Mouse (Mus musculus): ENCODE measurements around the gene Gm20518. TPM values are rescaled to one million over a fixed set of nuclear protein-coding genes. Genes with fewer than 3 reads are reported as not detected.

Gm20518 gene
- 1.3 and 1.9 TPM in 2 replicates for polyA plus RNA-seq (2012; rRNA removed; ENCODE audit: low replicate concordance)

GRCm38 (mm10) chr16:17891567-17891959 is at the start of gene Gm20518:
Gene Gm20518, minus strand, starts transcription at chr16:17891671.

GRCm38 (mm10) chr16:17928087-17928580 is 36.7 kb upstream of the Gm20518 start, which contains the start of gene Slc25a1:
Gene Slc25a1, minus strand, starts transcription at chr16:17928219.

GRCm38 (mm10) chr16:17914307-17915249 is 23.1 kb upstream of the Gm20518 start, which contains the start of gene Gsc2:
Gene Gsc2, minus strand, starts transcription at chr16:17915059.

GRCm38 (mm10) chr16:17911052-17911595 is 19.7 kb upstream of the Gm20518 start, which contains the start of gene Ess2:
Gene Ess2, minus strand, starts transcription at chr16:17911348.

GRCm38 (mm10) chr16:17898462-17898861 is 7.0 kb upstream of the Gm20518 start, which contains the start of the genes Dgcr2 and Tssk2:
Gene Dgcr2, minus strand, starts transcription at chr16:17898562.
Gene Tssk2, plus strand, starts transcription at chr16:17898637.

GRCm38 (mm10) chr16:17893923-17894322 is 2.5 kb upstream of the Gm20518 start, which contains the start of gene Tssk1:
Gene Tssk1, plus strand, starts transcription at chr16:17894223.

GRCm38 (mm10) chr16:17838051-17838450 is 53.4 kb downstream of the Gm20518 start, which contains the start of gene Car15:
Gene Car15, minus strand, starts transcription at chr16:17838364.

GRCm38 (mm10) chr16:17832821-17833220 is 58.6 kb downstream of the Gm20518 start, which contains the start of gene B830017H08Rik:
Gene B830017H08Rik, plus strand, starts transcription at chr16:17833121.

GRCm38 (mm10) chr16:17796971-17797811 is 94.3 kb downstream of the Gm20518 start, which contains the start of gene Scarf2:
Gene Scarf2, plus strand, starts transcription at chr16:17797282.

Other genes starting within 250 kb of the Gm20518 start
- 0.78 and 1.2 TPM in 2 replicates for gene Ccdc74a, start 245.2 kb downstream of the Gm20518 start, polyA plus RNA-seq (2012; rRNA removed; ENCODE audit: low replicate concordance)
- 107 and 152 TPM in 2 replicates for gene Med15, start 158.8 kb downstream of the Gm20518 start, polyA plus RNA-seq (2012; rRNA removed; ENCODE audit: low replicate concordance)
- gene Klhl22, start 132.1 kb downstream of the Gm20518 start, polyA plus RNA-seq (2012; rRNA removed; ENCODE audit: low replicate concordance): 66.6 and 67.6 TPM in 2 replicates
- 36.3 and 97.6 TPM in 2 replicates for gene Scarf2, start 94.4 kb downstream of the Gm20518 start, polyA plus RNA-seq (2012; rRNA removed; ENCODE audit: low replicate concordance)
- gene B830017H08Rik, start 58.5 kb downstream of the Gm20518 start, polyA plus RNA-seq (2012; rRNA removed; ENCODE audit: low replicate concordance): 0.12 TPM in 1 of 2 replicates, not detected in the other
- gene Car15, start 53.3 kb downstream of the Gm20518 start, polyA plus RNA-seq (2012; rRNA removed; ENCODE audit: low replicate concordance): 8.6 and 10.7 TPM in 2 replicates
- gene Tssk1, start 2.6 kb upstream of the Gm20518 start, polyA plus RNA-seq (2012; rRNA removed; ENCODE audit: low replicate concordance): 0.04 TPM in 2 replicates
- 134 and 177 TPM in 2 replicates for gene Dgcr2, start 6.9 kb upstream of the Gm20518 start, polyA plus RNA-seq (2012; rRNA removed; ENCODE audit: low replicate concordance)
- gene Tssk2, start 7.0 kb upstream of the Gm20518 start, polyA plus RNA-seq (2012; rRNA removed; ENCODE audit: low replicate concordance): not detected in 2 replicates
- gene Ess2, start 19.7 kb upstream of the Gm20518 start, polyA plus RNA-seq (2012; rRNA removed; ENCODE audit: low replicate concordance): 25.5 and 28.3 TPM in 2 replicates
- 0.10 TPM in 1 of 2 replicates, not detected in the other for gene Gsc2, start 23.4 kb upstream of the Gm20518 start, polyA plus RNA-seq (2012; rRNA removed; ENCODE audit: low replicate concordance)
- gene Slc25a1, start 36.5 kb upstream of the Gm20518 start, polyA plus RNA-seq (2012; rRNA removed; ENCODE audit: low replicate concordance): 1,302 and 1,655 TPM in 2 replicates
- gene Vpreb2, start 88.8 kb upstream of the Gm20518 start, polyA plus RNA-seq (2012; rRNA removed; ENCODE audit: low replicate concordance): 0.40 TPM in 1 of 2 replicates, not detected in the other
- gene Dgcr6, start 161.2 kb upstream of the Gm20518 start, polyA plus RNA-seq (2012; rRNA removed; ENCODE audit: low replicate concordance): 71.8 and 85.8 TPM in 2 replicates
- 42.6 and 42.8 TPM in 2 replicates for gene Prodh, start 198.5 kb upstream of the Gm20518 start, polyA plus RNA-seq (2012; rRNA removed; ENCODE audit: low replicate concordance)
- gene Rtn4r, start 236.0 kb upstream of the Gm20518 start, polyA plus RNA-seq (2012; rRNA removed; ENCODE audit: low replicate concordance): 8.8 and 17.1 TPM in 2 replicates

Data from mammary gland, adult 2 months (tissue).